Mouse (Mus musculus) cortical plate, adult 2 months (tissue): ENCODE results near the gene Fam227a.

Experiments used
- CTCF ChIP-seq: fragments of 200-500 bp; IDR thresholded peaks from 2 replicates; pipeline ENCODE4 v1.5.1; 2011; ENCODE audit warnings: mild to moderate bottlenecking, control low read depth, low read length; ENCODE audit not compliant: insufficient read depth; ENCODE audit errors: extremely low read depth
- POLR2A ChIP-seq: fragments of 200-500 bp; IDR thresholded peaks from 2 replicates; pipeline ENCODE4 v1.6.1; 2011; ENCODE audit warnings: mild to moderate bottlenecking, low read length, control low read depth; ENCODE audit not compliant: insufficient read depth; ENCODE audit errors: extremely low read depth

GRCm38 (mm10) chr15:79681973-79682372, 23.2 kb upstream of the Fam227a start:
- TF ChIP-seq CTCF (no peak), POLR2A (no peak)
